Mouse (Mus musculus) heart, postnatal 4 days (tissue): Measurements from ENCODE around the gene Neu2. TPM values are rescaled to one million over a fixed set of nuclear protein-coding genes. Genes with fewer than 3 reads are reported as not detected.
"Not testable (repeated sequence)": the region's sequence is repeated elsewhere in the genome, so short reads cannot be mapped to it uniquely, and the experiment has no call there.

Source experiments
- DNase-seq: peaks from one replicate; pipeline ENCODE4 v3.0.0; 2021
- total RNA-seq, 2 experiments: library from RNA; stranded (reverse); gene quantifications; 2 replicates each; pipeline ENCODE4 v1.2.3; 2021

The Neu2 gene
- total RNA-seq, result not detected

DNA sequence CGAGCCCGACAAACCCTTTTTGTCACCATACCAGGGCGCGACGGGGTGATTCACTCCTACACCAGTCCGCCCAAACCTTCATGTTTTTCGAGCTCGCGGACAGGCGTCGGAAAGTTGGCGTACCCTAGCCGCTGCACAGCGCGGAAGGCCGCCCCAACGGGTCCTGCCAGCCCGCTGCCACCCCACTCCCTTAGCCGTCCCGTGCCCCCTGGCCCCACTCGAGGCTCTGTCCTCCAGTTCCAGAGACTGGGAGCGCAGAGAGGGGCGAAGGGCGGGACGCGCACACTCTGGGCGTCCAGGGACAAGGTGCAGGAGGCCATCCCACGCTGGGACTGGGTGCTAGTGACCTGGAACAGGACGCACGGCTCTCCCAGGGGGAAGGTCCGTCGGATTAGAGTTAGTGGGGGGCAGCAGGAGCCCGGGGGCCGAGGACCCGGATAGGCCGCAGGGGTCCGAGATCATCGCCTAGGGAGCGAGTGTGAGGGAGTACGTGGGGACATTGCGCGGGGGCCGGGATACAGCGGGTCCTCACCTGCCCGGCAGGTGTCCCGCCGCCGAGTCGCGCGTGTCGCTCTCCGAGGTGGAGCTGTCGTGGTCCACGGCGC, at the start of gene Neu2:
TSS of gene Neu2 (plus strand) at position 329 of the 605 bp plus-strand sequence.
- no peak for DNase-seq

DNA sequence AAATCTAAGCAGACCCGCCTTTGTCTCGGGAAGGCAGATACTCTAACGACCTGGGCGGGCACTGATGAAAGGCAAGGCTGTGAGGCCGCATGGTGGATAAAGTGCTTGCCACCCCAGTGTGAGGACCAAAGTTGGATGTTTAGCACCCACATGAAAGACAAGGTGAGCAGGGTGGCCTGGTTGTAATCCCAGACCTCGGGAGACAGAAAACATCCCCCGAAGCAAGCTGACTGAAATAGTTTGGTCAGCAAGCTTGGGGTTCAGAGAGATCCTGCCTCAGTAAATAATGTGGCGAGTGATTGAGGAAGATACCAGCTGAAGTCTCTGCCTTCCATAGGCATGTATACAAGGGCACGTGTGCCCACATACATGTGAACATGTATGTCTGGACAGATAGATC, 42.2 kb upstream of the Neu2 start:
- DNase-seq, result no peak

DNA sequence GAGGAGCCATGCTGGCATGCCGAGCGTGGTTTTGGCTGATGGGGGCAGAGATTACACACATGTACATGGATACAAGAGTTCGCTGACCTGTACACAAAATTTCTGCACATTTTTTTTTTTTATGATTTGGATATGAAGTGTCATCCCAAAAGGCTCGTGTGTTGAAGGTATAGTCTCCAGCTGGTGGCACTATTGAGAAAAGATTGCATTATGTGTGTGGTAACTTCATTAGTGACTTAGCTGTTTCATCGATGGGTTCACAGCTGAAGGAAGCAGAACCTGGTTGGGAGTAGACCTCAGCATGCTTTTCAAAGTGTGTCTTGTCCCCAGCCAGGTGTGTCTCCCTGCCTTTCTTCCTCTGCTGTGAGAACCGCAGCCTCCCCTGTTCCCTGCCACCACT, 41.4 kb upstream of the Neu2 start:
- no peak for DNase-seq

DNA sequence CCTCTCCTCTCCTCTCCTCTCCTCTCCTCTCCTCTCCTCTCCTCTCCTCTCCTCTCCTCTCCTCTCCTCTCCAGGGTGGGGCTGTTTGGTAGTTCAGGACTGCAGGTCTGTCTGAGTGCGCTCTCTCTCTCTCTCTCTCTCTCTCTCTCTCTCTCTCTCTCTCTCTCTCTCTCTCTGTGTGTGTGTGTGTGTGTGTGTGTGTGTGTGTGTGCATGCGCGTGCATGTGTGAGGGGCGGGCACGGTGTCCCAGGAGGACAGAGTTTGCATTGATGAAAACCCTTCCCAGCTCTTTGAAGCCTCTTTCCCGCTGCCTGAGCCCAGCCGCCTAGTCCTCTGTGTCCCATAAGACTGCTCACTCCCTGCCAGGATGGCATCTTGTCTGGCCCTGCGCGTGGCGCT, 39.7 kb upstream of the Neu2 start, which contains the start of gene Snorc:
TSS of gene Snorc (plus strand) at position 301 of the 400 bp plus-strand sequence.
- not testable (repeated sequence) for DNase-seq

DNA sequence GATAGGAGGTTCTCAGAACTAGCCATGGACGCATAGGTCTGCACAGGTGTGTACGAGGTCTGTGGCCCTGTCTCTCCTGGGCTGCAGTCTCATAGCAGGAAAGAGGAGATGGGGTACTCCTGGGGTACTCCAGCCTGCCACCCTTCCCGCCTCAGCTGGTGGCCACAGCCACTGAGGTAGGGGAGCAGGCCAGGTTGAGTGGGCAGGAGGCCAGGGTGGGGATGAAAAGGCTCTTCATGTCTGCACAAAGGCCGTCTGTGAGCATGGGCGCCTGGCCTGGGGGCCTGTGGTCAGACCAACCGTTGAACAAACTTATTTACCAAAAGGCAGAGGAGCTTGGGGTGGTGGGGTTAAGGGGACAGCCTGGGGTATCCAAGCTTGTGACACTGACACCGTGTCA, 37.8 kb upstream of the Neu2 start:
- no peak for DNase-seq

DNA sequence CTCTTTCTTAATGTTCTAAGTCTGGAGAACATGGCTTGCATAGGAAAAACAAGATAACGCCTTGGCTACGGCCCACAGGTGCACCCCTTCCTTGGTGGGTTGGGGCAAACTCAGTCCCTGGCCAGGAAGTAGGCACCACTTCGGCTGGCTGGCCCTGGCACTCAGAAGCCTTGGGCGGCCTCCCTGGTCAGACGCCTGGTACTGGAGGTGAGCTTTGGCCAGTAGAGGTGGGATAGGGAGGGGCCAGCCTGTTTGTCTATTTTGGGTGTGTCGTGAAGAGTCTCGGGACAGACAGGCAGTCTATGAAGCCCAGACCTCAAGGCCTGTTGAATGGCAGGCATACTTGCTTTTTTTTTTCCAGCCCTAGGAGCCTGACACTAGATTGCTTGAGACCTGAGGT, 37.1 kb upstream of the Neu2 start:
- DNase-seq, result peak; percentile 29

DNA sequence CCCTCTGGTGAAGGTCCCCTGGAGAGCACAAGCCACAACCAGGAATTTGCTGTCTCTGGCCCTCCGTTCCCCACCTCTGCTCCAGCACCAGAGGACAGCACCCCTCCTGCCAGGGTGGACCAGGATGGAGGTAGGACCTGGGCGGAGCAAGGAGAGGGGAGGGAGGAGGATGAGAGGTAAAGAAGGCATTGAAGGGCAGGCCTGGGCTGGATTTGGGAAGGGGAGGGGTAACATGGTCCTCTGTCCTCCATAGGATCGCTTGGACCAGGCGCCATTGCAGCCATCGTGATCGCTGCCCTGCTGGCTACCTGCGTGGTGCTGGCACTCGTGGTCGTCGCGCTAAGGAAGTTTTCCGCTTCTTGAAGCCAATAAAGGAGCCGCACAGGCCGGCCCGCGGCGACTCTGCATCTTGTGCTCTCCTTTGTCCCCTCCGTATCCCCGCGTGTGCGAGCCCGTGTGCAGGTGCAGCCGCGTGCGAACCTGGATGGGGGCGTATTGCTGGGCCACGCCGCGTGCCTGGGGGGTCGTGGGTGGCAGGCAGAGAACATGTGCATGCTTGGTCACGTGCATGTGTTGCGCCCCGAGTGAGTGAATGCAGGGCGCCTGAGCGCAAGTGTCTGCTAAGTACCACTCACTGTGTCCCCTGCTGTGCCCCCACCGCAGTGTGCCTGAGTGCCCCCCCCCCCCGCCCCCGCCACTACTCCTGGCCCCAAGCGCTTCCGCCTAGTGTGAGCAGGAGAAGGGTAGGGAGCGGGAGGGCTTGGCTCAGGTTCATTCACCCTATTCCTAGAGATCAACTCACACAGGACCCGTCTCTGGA, 34.4 kb upstream of the Neu2 start:
- no peak for DNase-seq

DNA sequence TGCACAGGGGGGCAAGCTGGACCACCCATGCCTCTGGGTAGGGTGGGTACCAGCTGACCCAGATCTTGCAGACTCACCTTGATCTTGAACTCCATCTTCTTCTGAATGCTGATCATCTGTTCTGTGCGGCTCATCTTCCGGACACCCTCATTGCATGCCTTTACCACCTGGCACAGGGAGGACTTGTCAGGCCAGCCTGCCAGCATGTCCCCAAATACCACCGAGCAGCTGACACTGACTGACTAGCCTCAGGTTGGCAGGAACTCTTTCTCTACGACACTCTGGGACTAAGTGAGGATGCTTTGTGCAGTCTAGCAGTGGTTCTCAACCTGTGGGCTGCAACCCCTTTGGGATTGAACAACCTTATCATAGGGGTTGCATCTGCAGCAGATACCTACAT, 27.1 kb upstream of the Neu2 start:
- no peak for DNase-seq

DNA sequence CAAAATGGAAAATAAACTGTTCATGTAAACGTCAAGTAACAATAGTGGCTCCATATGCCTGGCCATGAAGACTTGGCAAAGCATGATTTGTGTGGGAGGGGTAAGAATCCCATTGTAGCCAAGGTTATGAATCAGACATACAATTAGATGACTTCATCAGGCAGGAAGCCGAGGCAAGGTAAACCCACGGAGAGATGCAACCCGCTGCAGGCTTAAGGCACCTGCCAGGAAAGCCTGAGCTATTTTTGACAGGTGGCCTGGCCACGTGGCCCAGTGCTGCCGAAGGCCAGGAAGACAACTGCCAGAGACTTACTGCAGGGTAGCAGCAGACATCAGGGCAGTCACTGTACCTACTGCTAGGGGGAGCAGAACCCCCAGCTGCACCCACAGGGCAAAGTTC, 23.3 kb upstream of the Neu2 start:
- DNase-seq, result peak; percentile 16

DNA sequence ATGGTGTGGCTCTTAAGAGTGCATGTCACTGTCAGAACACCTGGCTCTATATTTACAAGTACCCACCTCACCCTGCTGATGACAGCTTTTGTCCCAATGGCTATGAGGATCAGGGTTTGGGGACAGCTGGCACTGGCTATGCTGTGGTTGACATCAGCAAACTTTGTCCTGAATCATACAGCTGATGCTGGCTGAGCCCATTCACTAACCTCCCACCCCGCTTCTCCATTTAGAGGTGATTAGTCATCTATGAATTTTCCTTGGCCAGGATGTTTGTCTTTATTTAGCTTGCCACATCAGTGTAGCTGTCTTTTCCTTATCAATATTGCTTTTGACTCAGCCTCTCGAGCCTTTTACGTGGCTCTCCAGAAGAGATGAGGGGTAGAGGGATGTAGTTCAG, 17.4 kb upstream of the Neu2 start:
- no peak for DNase-seq

DNA sequence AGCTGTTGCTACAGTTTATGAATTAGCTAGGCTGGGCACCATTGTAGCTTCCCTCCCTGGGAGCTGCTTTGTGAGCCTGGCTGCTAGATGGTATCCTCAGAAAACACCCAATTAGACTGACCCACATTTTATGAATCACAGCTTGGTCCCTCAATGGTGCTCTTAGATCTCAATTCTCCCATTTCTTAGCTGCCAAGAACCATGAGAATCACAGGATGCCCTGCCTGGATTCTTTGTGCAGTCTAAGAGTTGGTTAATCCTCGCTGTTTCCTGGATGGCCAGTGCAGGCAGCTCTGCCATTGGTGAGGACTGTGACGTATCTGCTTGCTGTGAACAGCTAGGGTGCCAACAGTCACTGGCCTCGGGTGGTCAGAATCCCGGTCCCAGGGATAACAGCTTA, 16.1 kb upstream of the Neu2 start:
- no peak for DNase-seq

DNA sequence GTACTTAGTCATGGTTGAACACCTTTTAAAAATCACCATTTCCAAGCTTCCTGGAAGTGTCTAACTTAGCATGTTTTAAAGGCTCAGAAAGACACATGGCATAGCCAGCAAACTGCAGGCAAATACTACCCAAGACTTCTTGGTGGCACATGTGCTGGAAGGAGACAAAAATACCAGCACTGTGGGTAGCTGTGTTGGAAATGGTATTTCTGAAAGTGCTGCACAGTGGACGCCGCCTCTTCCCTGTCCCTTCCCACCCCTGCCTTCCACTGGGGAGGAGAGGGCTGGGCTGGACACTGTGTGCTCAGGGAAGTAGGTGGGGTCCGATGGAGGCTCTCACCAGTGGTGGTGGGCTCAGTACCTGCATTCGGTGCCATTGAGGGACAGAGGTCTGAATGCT, 4.2 kb upstream of the Neu2 start:
- DNase-seq, result no peak

DNA sequence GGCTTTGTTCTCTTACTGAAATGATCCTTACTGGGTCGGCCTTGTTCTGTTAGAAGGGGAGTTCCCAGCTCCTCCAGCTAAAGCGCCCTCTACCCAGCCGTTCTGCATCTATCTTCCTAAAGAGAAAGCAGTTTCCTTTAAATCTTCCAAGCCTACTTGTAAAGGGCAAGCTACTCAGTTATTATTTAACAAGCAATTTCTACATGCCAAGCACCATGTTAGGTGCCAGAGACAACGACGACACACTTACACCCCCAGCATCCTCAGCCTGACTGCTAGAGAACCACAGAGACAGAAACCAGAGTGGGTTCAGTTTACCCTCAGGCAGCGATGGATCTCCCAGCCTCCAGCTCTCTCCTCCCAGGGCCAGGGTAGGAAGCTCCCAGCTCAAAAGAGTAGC, 1.8 kb upstream of the Neu2 start:
- DNase-seq, result no peak

DNA sequence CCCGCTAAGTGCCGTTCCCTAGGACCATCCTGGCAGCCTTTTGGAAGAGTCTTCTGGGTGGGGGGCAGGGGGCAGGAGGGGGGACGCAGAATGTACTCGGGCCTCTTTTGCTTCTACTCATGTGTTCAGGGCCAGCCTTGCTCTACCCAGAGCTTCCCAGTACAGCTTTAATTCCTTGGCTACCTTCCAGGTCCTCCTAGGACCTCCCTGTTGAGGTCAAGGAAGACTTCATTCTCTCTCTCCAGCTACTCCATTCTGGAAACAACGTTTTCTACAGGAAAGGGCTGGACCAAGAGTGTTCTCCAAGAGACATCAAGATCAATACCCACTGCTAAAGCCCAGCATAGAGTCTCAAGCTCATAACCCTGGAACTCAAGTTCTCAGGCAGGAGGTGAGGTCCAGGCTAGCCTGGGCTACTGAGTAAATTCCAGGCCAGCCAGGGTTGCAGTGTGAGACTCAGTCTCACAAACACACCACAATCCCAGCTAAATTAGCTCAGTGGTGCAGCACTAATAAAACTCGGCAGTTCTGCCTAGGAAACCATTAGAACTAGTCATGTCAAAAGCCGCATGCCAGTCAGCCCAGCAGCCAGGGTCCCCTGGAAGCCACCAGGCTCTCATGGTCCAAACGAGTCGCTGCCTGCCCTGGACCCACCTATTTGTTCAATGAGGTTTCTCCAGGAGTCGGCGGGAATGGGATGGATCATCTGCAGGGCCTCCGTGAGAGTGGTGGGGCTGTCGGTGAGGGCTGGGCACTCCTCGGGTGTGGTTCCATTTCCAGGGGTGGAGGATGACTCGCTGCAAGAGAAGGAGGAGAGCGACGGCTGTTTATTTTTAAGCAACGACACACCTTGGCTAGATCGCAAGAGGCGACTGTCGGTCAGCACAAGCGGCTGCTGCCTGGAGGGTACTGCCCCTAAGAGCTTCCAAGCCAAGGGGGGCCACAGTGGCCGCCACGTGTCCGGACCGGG, 813 bp upstream of the Neu2 start:
- no peak for DNase-seq

DNA sequence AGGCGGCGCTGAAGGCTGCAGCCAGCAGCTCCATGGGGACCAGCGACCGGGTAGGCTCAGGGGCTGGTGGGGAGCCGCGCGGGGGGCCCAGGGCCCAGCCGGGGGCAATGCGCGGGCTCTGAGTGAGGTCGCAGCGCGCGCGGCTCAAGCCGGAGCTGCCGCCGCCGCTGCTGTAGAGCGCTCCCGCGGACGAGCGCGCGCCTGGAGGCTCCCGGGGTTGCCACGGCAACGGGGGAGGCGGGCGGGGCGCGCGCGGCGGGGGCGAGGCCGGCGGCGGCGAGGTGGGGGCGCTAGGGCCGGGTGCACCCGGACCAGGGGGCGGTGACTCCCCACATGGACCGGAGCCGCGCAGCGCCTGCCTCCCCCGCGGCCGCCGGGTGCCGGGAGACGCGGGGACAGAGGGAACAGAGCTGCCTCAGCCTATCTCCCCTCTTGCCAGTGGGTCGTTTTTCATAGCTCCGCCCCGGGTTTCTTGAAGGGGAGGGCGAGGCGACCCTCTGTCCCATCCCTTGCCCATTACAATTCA, 540 bp downstream of the Neu2 start:
- DNase-seq, result peak; percentile 44

DNA sequence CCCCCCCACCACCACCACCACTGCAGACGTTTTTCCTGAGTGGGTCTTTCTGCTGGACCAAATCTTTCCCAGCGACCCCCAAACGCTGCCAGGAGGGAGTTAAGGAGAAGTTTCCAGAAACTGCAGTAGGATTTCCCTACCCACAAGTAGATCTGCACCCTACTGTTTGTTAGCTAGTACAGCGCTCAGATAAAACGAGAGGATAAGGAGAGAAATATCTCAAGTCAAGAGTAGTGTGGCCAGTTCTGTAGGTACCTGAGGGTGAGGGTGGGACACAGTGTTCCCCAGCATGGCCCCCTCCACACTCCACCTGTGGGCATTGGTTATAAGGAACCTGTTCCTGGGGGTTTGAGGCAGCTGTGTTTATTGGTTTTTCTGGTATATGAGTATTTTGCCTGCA, 1.2 kb downstream of the Neu2 start:
- no peak for DNase-seq

DNA sequence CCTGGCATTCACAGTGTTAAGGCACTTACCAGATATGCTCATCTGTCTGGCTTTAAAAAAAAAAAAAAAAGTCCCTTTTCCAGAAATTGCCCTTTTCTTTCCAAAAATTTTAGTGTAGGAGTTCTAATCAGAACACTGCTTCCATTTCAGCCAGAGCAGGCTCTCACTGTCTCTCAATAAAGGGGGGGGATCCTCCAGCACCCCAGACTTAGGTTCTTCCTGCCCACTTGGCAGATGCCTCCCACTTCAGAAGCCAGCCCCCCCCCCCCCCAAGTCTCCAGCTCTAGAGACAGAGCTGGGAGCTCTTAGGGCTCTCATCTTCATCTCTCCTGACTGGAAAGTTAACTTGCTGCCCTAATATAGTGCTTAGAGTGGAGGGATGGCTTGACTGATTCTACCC, 10.8 kb downstream of the Neu2 start:
- DNase-seq, result no peak

DNA sequence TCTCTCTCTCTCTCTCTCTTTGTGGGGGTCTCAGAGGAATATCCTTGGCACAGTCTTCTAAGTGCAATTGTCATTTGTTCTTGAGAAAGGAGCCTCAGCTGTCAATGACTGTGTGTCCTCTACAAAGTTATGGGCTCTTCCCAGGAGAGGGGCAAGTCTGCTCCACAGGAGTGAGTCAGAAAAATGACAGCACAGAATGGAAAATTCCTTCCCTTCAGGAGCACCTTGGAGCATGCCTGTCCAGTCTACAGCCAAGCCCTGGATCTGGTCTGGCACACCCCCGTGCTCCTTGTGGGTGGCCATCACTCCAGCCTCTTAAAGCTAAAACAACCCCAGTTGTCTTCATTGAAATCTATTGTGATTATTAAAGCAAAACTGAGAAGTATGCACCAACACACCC, 11.8 kb downstream of the Neu2 start:
- no peak for DNase-seq

DNA sequence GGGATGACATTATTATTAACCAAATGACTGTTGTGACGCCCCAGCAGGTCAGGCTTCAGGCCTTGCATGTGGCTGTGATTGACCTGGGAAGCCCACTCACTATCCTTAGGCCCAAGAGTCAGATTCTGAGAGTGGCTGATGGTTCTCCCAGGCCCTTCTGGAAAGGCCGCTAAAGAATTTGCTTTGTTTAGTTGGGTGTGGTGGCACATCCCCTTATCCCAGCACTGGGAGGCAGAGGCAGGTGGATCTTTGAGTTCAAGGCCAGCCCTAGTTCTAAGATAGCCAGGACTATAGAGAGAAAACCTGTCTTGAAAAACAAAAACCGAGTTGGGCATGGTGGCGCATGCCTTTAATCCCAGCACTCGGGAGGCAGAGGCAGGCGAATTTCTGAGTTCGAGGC, 15.4 kb downstream of the Neu2 start:
- no peak for DNase-seq

DNA sequence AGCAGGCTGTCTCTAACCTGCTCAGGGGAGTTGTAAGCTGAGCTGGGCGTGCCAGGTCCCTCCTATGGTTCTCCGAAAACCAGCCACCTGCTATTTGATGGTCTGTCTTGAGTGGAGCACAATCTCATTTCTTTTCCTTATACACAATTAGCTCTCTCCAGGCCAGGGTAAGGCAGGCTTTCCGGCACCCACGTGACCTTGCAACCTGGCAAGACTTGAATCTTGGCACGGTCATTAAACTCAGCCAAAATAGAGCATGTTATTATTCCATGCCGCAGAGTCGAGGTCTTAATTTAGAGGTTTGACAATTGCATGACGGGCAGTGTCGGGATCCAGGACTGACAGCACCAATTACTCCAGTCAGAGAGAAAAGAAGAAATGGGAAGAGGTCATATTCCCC, 17.5 kb downstream of the Neu2 start:
- peak; percentile 18 for DNase-seq

DNA sequence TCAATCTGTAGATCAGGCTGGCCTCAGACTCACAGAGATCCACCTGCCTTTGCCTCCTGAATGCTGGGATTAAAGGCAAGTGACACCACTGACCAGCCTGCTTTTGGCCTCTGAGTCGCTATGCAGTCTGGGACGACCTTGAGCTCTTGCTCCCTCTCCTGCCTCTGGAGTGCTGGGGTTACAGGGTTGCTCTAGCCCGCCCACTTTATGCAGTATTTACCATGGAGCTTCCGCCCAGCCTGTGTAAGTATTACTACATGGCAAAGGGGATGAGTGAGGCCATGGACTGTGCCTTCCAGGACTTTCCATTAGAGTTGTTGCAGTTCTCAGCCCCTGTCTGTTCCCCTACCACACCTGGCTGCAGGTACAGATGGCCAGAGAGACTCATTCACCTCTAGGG, 22.7 kb downstream of the Neu2 start:
- DNase-seq, result no peak

DNA sequence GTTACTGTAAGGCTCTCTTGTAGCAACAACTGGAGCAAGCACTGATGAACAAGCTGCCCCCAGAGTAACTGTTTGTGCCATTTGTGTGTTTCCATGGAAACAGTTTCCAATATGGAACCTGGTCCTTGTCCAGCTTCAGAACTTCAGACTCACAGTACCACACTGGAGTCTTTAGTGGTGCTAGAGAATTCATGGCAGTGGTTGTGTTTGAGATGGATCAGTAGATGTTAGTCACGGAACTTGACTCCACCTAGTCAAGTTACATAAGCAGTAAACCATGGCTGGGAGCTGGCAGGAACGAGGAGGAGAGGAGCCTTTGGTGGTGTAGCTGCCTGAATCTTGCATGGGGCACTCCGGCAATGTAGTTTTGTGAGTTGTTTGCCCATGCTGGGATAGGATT, 24.4 kb downstream of the Neu2 start:
- DNase-seq, result no peak

DNA sequence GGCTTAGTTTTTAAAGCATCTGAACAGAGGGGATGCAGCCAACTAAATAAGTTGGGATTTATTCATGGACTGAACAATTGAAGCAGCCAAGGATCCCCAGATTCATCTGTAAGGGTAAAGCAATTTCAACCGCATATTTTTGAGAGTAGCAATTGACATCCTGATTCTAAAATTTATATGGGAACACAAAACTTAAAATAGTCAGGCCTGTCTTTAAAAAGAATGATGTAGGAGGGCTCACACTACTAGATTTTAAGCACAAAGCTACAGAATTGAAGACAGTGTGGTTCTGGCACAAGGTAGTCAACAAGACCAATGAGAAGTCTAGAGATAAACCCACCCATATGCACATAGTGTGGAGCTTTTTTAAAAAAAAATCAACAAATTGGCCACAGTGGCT, 27.3 kb downstream of the Neu2 start:
- no peak for DNase-seq
